Mouse (Mus musculus): Measurements from ENCODE around the gene Setd4. TPM values are rescaled to one million over a fixed set of nuclear protein-coding genes. Genes with fewer than 3 reads are reported as not detected.

Gene Setd4
- total and polyA plus RNA-seq, 2 experiments: 9.7 to 10.4 TPM

GRCm38 (mm10) chr16:93549287-93549686 lies 54.6 kb downstream of the Setd4 start:
- no peak overlapping the region for H3K9ac ChIP-seq (ENCODE audit: low read depth, low read length)
- no peak overlapping the region for H3K4me3 ChIP-seq (ENCODE audit: insufficient read depth, low read depth, low read length)
- no peaks in the 10 kb centered on the region for H3K4me1 ChIP-seq (ENCODE audit: control insufficient read depth, insufficient read depth, low read length)
- H3K27ac ChIP-seq (replicated peaks; ENCODE audit: insufficient read depth, low read depth, low read length): no peak overlapping the region
- TF ChIP-seq POLR2A (IDR thresholded peaks at IDR 0.05; ENCODE audit: extremely low read depth, insufficient read depth, low read length) (no peak), CTCF (IDR thresholded peaks at IDR 0.05; ENCODE audit: low read depth, low read length) (no peak)
- no peak for DNase-seq (ENCODE audit: extremely low read depth, low read depth, low spot score)
- H3K27me3 ChIP-seq (ENCODE audit: control insufficient read depth, insufficient read depth, low read length): no peaks in the 10 kb centered on the region
- H3K79me2 ChIP-seq (ENCODE audit: control insufficient read depth, insufficient read depth, low read length): no peaks in the 10 kb centered on the region
- 41% methylated on average over 10 of the region's 10 CpGs for WGBS
- no peaks in the 10 kb centered on the region for H3K36me3 ChIP-seq (ENCODE audit: control insufficient read depth, insufficient read depth, low read length)

GRCm38 (mm10) chr16:93548045-93548444 lies 55.8 kb downstream of the Setd4 start:
- no peaks in the 10 kb centered on the region for H3K27me3 ChIP-seq (ENCODE audit: control insufficient read depth, insufficient read depth, low read length)
- H3K4me1 ChIP-seq (ENCODE audit: control insufficient read depth, insufficient read depth, low read length): no peaks in the 10 kb centered on the region
- TF ChIP-seq POLR2A (IDR thresholded peaks at IDR 0.05; ENCODE audit: extremely low read depth, insufficient read depth, low read length) (no peak), CTCF (IDR thresholded peaks at IDR 0.05; ENCODE audit: low read depth, low read length) (no peak)
- H3K79me2 ChIP-seq (ENCODE audit: control insufficient read depth, insufficient read depth, low read length): no peaks in the 10 kb centered on the region
- H3K27ac ChIP-seq (replicated peaks; ENCODE audit: insufficient read depth, low read depth, low read length): no peak overlapping the region
- WGBS: 75% methylated on average over 2 of the region's 2 CpGs
- DNase-seq (ENCODE audit: extremely low read depth, low read depth, low spot score): no peak
- no peak overlapping the region for H3K4me3 ChIP-seq (ENCODE audit: insufficient read depth, low read depth, low read length)
- H3K9ac ChIP-seq (ENCODE audit: low read depth, low read length): no peak overlapping the region
- H3K36me3 ChIP-seq (ENCODE audit: control insufficient read depth, insufficient read depth, low read length): no peaks in the 10 kb centered on the region

GRCm38 (mm10) chr16:93547122-93547521 lies 56.7 kb downstream of the Setd4 start:
- H3K9ac ChIP-seq (ENCODE audit: low read depth, low read length): no peak overlapping the region
- H3K36me3 ChIP-seq (ENCODE audit: control insufficient read depth, insufficient read depth, low read length): no peaks in the 10 kb centered on the region
- no peak for DNase-seq (ENCODE audit: extremely low read depth, low read depth, low spot score)
- no peaks in the 10 kb centered on the region for H3K79me2 ChIP-seq (ENCODE audit: control insufficient read depth, insufficient read depth, low read length)
- no peak overlapping the region for H3K4me3 ChIP-seq (ENCODE audit: insufficient read depth, low read depth, low read length)
- TF ChIP-seq CTCF (IDR thresholded peaks at IDR 0.05; ENCODE audit: low read depth, low read length): no peak
- TF ChIP-seq POLR2A (IDR thresholded peaks at IDR 0.05; ENCODE audit: extremely low read depth, insufficient read depth, low read length): no peak
- no peaks in the 10 kb centered on the region for H3K4me1 ChIP-seq (ENCODE audit: control insufficient read depth, insufficient read depth, low read length)
- 67% methylated on average over 3 of the region's 3 CpGs for WGBS
- no peaks in the 10 kb centered on the region for H3K27me3 ChIP-seq (ENCODE audit: control insufficient read depth, insufficient read depth, low read length)
- no peak overlapping the region for H3K27ac ChIP-seq (replicated peaks; ENCODE audit: insufficient read depth, low read depth, low read length)

DNA sequence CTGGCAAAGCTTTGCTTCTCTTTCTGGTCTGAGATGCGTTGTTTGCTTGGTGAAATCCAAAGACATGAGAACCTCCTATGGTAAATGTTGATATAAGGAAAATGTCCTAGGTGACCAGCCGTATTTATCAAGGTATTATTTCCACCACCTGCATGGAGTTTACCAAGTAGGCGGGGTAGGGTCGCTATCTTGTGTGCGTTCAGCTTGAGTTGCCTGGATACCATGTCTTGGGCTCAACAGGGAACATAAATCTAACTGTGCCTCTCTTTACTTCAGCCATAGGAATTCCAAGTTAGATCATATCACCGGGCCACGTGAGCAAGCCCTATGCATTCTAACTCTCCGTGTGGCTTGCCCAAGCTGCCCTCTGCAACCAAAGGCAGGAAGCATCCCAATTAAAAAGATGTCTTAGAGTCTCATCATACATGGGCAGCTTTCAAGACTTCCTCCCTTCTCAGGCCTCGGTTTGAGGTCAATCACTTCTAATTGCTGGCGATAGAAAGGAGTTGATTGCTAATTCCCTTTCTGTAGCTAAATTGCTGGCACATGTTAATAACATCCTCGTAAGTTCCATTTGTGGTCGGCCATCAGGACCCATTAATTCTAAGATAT lies 57.4 kb downstream of the Setd4 start:
- H3K27ac ChIP-seq (replicated peaks; ENCODE audit: insufficient read depth, low read depth, low read length): no peak overlapping the region
- H3K27me3 ChIP-seq (ENCODE audit: control insufficient read depth, insufficient read depth, low read length): no peaks in the 10 kb centered on the region
- no peak overlapping the region for H3K9ac ChIP-seq (ENCODE audit: low read depth, low read length)
- TF ChIP-seq POLR2A (IDR thresholded peaks at IDR 0.05; ENCODE audit: extremely low read depth, insufficient read depth, low read length): no peak
- TF ChIP-seq CTCF (IDR thresholded peaks at IDR 0.05; ENCODE audit: low read depth, low read length): no peak
- DNase-seq (ENCODE audit: extremely low read depth, low read depth, low spot score): no peak
- H3K79me2 ChIP-seq (ENCODE audit: control insufficient read depth, insufficient read depth, low read length): no peaks in the 10 kb centered on the region
- no peak overlapping the region for H3K4me3 ChIP-seq (ENCODE audit: insufficient read depth, low read depth, low read length)
- H3K4me1 ChIP-seq (ENCODE audit: control insufficient read depth, insufficient read depth, low read length): no peaks in the 10 kb centered on the region
- 63% methylated on average over 12 of the region's 12 CpGs for WGBS
- no peaks in the 10 kb centered on the region for H3K36me3 ChIP-seq (ENCODE audit: control insufficient read depth, insufficient read depth, low read length)

DNA sequence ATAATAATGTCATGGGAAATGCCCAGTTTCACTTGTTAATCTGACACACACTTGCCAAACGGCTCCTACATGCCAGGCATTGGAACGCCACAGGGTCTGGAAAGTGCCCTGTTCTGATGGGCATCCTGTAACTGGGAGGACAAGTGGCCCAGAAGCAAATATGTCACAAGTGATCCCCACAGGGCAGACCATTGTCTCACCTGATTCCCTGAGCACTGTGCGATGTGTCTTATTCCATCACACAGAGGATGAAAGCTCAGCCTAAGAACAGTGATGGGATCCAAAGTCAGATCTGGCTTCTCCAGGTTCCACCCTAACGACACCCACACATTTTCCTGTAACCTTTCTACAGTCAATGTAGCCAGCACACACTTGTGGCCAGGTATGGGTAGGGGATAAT lies 58.9 kb downstream of the Setd4 start:
- no peak overlapping the region for H3K4me3 ChIP-seq (ENCODE audit: insufficient read depth, low read depth, low read length)
- 83% methylated on average over 4 of the region's 4 CpGs for WGBS
- H3K9ac ChIP-seq (ENCODE audit: low read depth, low read length): no peak overlapping the region
- TF ChIP-seq POLR2A (IDR thresholded peaks at IDR 0.05; ENCODE audit: extremely low read depth, insufficient read depth, low read length): no peak
- no peak for TF ChIP-seq CTCF (IDR thresholded peaks at IDR 0.05; ENCODE audit: low read depth, low read length)
- H3K4me1 ChIP-seq (ENCODE audit: control insufficient read depth, insufficient read depth, low read length): no peaks in the 10 kb centered on the region
- H3K36me3 ChIP-seq (ENCODE audit: control insufficient read depth, insufficient read depth, low read length): no peaks in the 10 kb centered on the region
- no peak for DNase-seq (ENCODE audit: extremely low read depth, low read depth, low spot score)
- no peaks in the 10 kb centered on the region for H3K27me3 ChIP-seq (ENCODE audit: control insufficient read depth, insufficient read depth, low read length)
- no peak overlapping the region for H3K27ac ChIP-seq (replicated peaks; ENCODE audit: insufficient read depth, low read depth, low read length)
- no peaks in the 10 kb centered on the region for H3K79me2 ChIP-seq (ENCODE audit: control insufficient read depth, insufficient read depth, low read length)

DNA sequence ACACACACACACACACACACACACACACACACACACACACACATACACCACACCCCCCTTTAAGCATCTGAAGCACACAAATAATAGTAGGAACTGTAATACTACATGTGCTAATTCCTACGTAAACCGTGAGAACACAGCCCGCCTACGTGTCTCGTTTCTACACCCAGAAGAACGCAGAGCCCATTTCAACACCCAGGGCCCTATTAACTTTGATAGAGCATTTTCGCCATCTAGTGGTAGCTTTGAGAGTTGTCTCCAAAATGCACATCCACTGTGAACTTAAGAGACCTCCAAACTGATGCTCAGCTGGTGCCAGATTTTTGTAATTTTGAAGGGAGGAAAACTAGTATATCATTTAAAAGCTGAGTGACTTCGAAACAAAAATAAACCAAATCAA lies 60.2 kb downstream of the Setd4 start:
- 1% methylated on average over 8 of the region's 8 CpGs for whole genome bisulfite sequencing
- no peaks in the 10 kb centered on the region for H3K36me3 ChIP-seq (ENCODE audit: control insufficient read depth, insufficient read depth, low read length)
- H3K4me3 ChIP-seq (ENCODE audit: insufficient read depth, low read depth, low read length): no peak overlapping the region
- no peaks in the 10 kb centered on the region for H3K4me1 ChIP-seq (ENCODE audit: control insufficient read depth, insufficient read depth, low read length)
- H3K27me3 ChIP-seq (ENCODE audit: control insufficient read depth, insufficient read depth, low read length): no peaks in the 10 kb centered on the region
- DNase-seq (ENCODE audit: extremely low read depth, low read depth, low spot score): peak; percentile 59
- no peak for TF ChIP-seq POLR2A (IDR thresholded peaks at IDR 0.05; ENCODE audit: extremely low read depth, insufficient read depth, low read length)
- TF ChIP-seq CTCF (IDR thresholded peaks at IDR 0.05; ENCODE audit: low read depth, low read length): peak; percentile 31; the same call in 1 of the 2 replicates
- no peak overlapping the region for H3K27ac ChIP-seq (replicated peaks; ENCODE audit: insufficient read depth, low read depth, low read length)
- H3K79me2 ChIP-seq (ENCODE audit: control insufficient read depth, insufficient read depth, low read length): no peaks in the 10 kb centered on the region
- no peak overlapping the region for H3K9ac ChIP-seq (ENCODE audit: low read depth, low read length)

Measured in liver, adult 2 months (tissue).